Mouse (Mus musculus): ENCODE measurements around the gene Slc6a1. TPM values are rescaled to one million over a fixed set of nuclear protein-coding genes. Genes with fewer than 3 reads are reported as not detected.

Gene Slc6a1
- polyA plus RNA-seq, 1 experiment from 2014 or later: 41.8 TPM

DNA sequence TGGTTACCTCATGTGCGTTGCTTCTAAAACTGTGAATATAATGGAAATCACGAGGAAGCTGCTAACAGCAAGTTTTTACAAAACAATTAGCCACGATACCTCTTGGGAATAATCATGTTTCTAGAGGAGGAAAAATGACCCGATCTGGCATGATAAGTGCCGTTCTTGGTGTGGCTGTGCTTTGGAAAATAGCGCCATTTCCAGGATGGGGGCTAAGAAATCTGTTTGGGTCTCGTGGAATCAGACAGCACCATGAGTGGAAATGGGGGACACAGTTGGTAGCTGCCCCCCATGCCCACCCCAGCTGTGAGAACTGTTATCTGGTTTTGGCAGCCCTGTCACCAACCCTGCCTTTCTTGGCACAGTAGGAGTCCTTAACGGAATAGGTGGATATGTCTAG, 81.3 kb downstream of the Slc6a1 start:
- ATAC-seq (ENCODE audit: low FRiP score, low read depth): no peak
- H3K4me3 ChIP-seq: no peak overlapping the region
- H3K4me1 ChIP-seq: no peaks in the 10 kb centered on the region
- no peaks in the 10 kb centered on the region for H3K36me3 ChIP-seq
- 0 out of 2 replicates have a peak, but pooled peaks cover 4% of the 10 kb centered on the region for H3K27me3 ChIP-seq
- WGBS: 89% methylated on average over 8 of the region's 8 CpGs
- no peaks in the 10 kb centered on the region for H3K9me3 ChIP-seq
- no peak overlapping the region for H3K27ac ChIP-seq (replicated peaks)
- H3K4me2 ChIP-seq (replicated peaks): no peak overlapping the region
- H3K9ac ChIP-seq (replicated peaks): no peak overlapping the region

DNA sequence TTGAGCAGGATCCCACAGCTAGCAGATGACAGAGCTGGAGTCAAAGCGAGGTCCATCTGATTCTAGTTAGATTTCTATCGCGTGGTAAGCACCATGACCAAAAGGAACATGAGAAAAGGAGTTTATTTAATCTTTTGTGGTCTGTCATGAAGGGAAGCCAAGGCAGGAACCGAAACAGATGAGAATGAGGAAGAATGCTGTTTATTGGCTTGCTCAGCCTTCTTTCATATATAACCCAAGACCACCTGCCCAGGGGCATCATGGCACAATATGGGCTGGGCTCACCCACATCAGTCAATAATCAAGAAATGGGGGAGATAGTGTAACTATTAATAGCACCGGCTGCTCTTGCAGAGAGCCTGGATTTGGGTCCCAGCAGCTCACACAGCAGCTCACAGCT, 82.3 kb downstream of the Slc6a1 start:
- Histone ChIP-seq H3K27me3 (0 out of 2 replicates have a peak, but pooled peaks cover 9% of the 10 kb centered on the region), H3K36me3 (no peaks in the 10 kb centered on the region), H3K27ac (replicated peaks) (no peak overlapping the region), H3K9me3 (no peaks in the 10 kb centered on the region), H3K4me3 (no peak overlapping the region), H3K9ac (replicated peaks) (no peak overlapping the region), H3K4me1 (no peaks in the 10 kb centered on the region), H3K4me2 (replicated peaks) (no peak overlapping the region)
- 86% methylated on average over 5 of the region's 5 CpGs for WGBS
- no peak for ATAC-seq (ENCODE audit: low FRiP score, low read depth)

DNA sequence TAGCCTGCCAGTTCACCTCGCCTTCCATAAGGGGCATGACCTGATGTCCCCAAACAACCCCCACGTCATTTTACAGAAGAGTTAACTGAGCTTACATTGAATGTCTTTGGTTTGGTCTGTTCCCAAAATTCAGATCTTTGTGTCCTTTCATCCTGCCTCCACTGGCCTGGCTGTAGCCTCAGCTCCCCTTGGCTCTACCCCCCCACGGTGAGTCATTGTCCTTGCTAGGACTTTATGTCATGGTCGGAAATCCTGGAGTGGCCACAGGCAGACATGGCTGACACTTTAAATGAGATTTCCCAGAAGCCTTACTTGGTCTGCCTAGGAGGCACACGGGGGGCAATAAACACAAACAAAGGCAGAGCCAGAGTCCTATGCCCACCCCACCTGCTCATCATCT, 83.8 kb downstream of the Slc6a1 start:
- H3K36me3 ChIP-seq: no peaks in the 10 kb centered on the region
- no peaks in the 10 kb centered on the region for H3K4me1 ChIP-seq
- no peak overlapping the region for H3K27ac ChIP-seq (replicated peaks)
- no peak overlapping the region for H3K4me3 ChIP-seq
- ATAC-seq (ENCODE audit: low FRiP score, low read depth): no peak
- WGBS: 65% methylated on average over 5 of the region's 5 CpGs
- 0 out of 2 replicates have a peak, but pooled peaks cover 9% of the 10 kb centered on the region for H3K27me3 ChIP-seq
- no peak overlapping the region for H3K9ac ChIP-seq (replicated peaks)
- no peak overlapping the region for H3K4me2 ChIP-seq (replicated peaks)
- H3K9me3 ChIP-seq: no peaks in the 10 kb centered on the region

Other genes with a start within 250 kb of the Slc6a1 start
- 5.7 and 6.1 TPM in 2 replicates for gene Atp2b2, start 240.0 kb upstream of the Slc6a1 start, polyA plus RNA-seq (2016; fragmentation: Nextera tagmentation; extraction: Ambion mirVana)
- gene Slc6a11, start 151.4 kb upstream of the Slc6a1 start, polyA plus RNA-seq (2016; fragmentation: Nextera tagmentation; extraction: Ambion mirVana): 1.6 and 2.2 TPM in 2 replicates
- 0.21 and 0.28 TPM in 2 replicates for gene Hrh1, start 115.3 kb downstream of the Slc6a1 start, polyA plus RNA-seq (2016; fragmentation: Nextera tagmentation; extraction: Ambion mirVana)